Mouse (Mus musculus): ENCODE data around the gene Tedc2. TPM values are rescaled to one million over a fixed set of nuclear protein-coding genes. Genes with fewer than 3 reads are reported as not detected.

Tedc2 gene
- total and polyA plus RNA-seq, 3 experiments = 22.6 to 24.6 TPM; not detected in 1

DNA sequence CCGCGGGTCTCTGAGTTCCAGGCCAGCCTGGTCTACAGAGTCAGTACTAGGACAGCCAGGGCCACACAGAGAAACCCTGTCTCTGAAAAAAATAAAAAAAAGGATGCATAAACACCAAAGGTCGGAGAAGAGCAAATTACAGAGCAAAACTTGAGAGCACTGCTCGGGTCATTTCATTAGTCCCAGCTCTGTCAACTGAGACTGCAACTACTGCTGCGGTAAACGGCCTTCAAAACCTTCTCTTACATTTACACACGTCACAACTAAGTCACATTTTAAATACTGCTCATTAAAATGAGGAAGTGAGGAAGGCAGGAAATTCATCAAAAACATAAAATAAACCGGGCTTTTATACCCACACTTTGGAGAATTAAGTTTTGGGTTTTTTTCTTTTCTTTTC is 27.8 kb downstream of the Tedc2 start:
- peaks cover 0 to 9% of the 10 kb centered on the region in 2 experiments; a peak in 2 of 4 replicates for H3K4me1 ChIP-seq (ENCODE audit: control insufficient read depth in 1 of 2, insufficient read depth in 2 of 2, low read length in 2 of 2)
- peaks cover 3 to 7% of the 10 kb centered on the region in 2 experiments; a peak in 3 of 4 replicates for H3K36me3 ChIP-seq (ENCODE audit: control insufficient read depth in 1 of 2, insufficient read depth in 2 of 2, low read length in 2 of 2)
- H3K79me2 ChIP-seq (ENCODE audit: control insufficient read depth, insufficient read depth, low read length, poor library complexity) = peaks cover 14% of the 10 kb centered on the region
- H3K27me3 ChIP-seq (ENCODE audit: control insufficient read depth in 1 of 2, insufficient read depth in 2 of 2, low read length in 2 of 2) = no peaks in the 10 kb centered on the region
- H3K4me3 ChIP-seq (ENCODE audit: control insufficient read depth in 1 of 2, insufficient read depth in 1 of 2, low read depth in 2 of 2, low read length in 2 of 2) = no peak overlapping the region
- no peak for DNase-seq (ENCODE audit: low read depth, low spot score)
- TF ChIP-seq EP300 (IDR thresholded peaks at IDR 0.05; ENCODE audit: low read depth in 1 of 2, low read length in 2 of 2) (no peak), MAZ (IDR thresholded peaks at IDR 0.05; ENCODE audit: low read depth, low read length) (no peak), NELFE (IDR thresholded peaks at IDR 0.05; ENCODE audit: low read depth, low read length) (no peak), POLR2AphosphoS5 (IDR thresholded peaks at IDR 0.05; ENCODE audit: borderline replicate concordance, low read depth, low read length) (no peak), GABPA (IDR thresholded peaks at IDR 0.05; ENCODE audit: low read depth, low read length) (no peak), TAL1 (IDR thresholded peaks at IDR 0.05; ENCODE audit: low read length) (no peak), ZKSCAN1 (IDR thresholded peaks at IDR 0.05; ENCODE audit: low read depth, low read length) (no peak), USF2 (IDR thresholded peaks at IDR 0.05; ENCODE audit: borderline replicate concordance in 1 of 2, insufficient read depth in 1 of 2, low read depth in 1 of 2, low read length in 2 of 2) (no peak), MAFK (IDR thresholded peaks at IDR 0.05; ENCODE audit: borderline replicate concordance, low read depth, low read length) (no peak)
- no peak overlapping the region for H3K9ac ChIP-seq (ENCODE audit: control insufficient read depth, low read depth, low read length, poor library complexity, severe bottlenecking)
- H3K9me3 ChIP-seq (replicated peaks; ENCODE audit: insufficient read depth, low read length) = no peaks in the 10 kb centered on the region
- H3K27ac ChIP-seq (ENCODE audit: control insufficient read depth, low read depth, low read length) = no peak overlapping the region

GRCm38 (mm10) chr17:24191481-24191880 is 29.2 kb downstream of the Tedc2 start:
- no peaks in the 10 kb centered on the region for H3K9me3 ChIP-seq (replicated peaks; ENCODE audit: insufficient read depth, low read length)
- no peak overlapping the region for H3K9ac ChIP-seq (ENCODE audit: control insufficient read depth, low read depth, low read length, poor library complexity, severe bottlenecking)
- TF ChIP-seq ETS1 (IDR thresholded peaks at IDR 0.05; ENCODE audit: low read depth, low read length) = no peak
- TF ChIP-seq MEF2A (IDR thresholded peaks at IDR 0.05; ENCODE audit: extremely low read depth, insufficient replicate concordance, low read depth, low read length, poor library complexity, severe bottlenecking) = no peak
- no peak for TF ChIP-seq ELF1 (IDR thresholded peaks at IDR 0.05; ENCODE audit: low read depth, low read length)
- TF ChIP-seq KAT2A (conservative IDR thresholded peaks at IDR 0.05; ENCODE audit: low read depth, low read length) = no peak
- no peak for TF ChIP-seq MAX (IDR thresholded peaks at IDR 0.05; ENCODE audit: low read length)
- no peak for TF ChIP-seq MYC (IDR thresholded peaks at IDR 0.05; ENCODE audit: low read depth, low read length)
- TF ChIP-seq USF2 (IDR thresholded peaks at IDR 0.05; ENCODE audit: borderline replicate concordance in 1 of 2, insufficient read depth in 1 of 2, low read depth in 1 of 2, low read length in 2 of 2) = no peak
- TF ChIP-seq BHLHE40 (IDR thresholded peaks at IDR 0.05; ENCODE audit: borderline replicate concordance, low read depth, low read length) = no peak
- TF ChIP-seq TCF12 (IDR thresholded peaks at IDR 0.05; ENCODE audit: low read depth, low read length) = no peak
- TF ChIP-seq TAL1 (IDR thresholded peaks at IDR 0.05; ENCODE audit: low read length) = no peak
- no peak for TF ChIP-seq POLR2AphosphoS5 (IDR thresholded peaks at IDR 0.05; ENCODE audit: borderline replicate concordance, low read depth, low read length)
- no peak for TF ChIP-seq ZC3H11A (IDR thresholded peaks at IDR 0.05; ENCODE audit: low read depth, low read length)
- H3K27me3 ChIP-seq (ENCODE audit: control insufficient read depth in 1 of 2, insufficient read depth in 2 of 2, low read length in 2 of 2) = no peaks in the 10 kb centered on the region
- H3K79me2 ChIP-seq (ENCODE audit: control insufficient read depth, insufficient read depth, low read length, poor library complexity) = peaks cover 6% of the 10 kb centered on the region
- H3K36me3 ChIP-seq (ENCODE audit: control insufficient read depth in 1 of 2, insufficient read depth in 2 of 2, low read length in 2 of 2) = peaks cover 0 to 7% of the 10 kb centered on the region in 2 experiments; a peak in 1 of 4 replicates
- DNase-seq (ENCODE audit: low read depth, low spot score) = no peak
- no peaks in the 10 kb centered on the region; a peak in 1 of 4 replicates for H3K4me1 ChIP-seq (ENCODE audit: control insufficient read depth in 1 of 2, insufficient read depth in 2 of 2, low read length in 2 of 2)
- no peak overlapping the region for H3K4me3 ChIP-seq (ENCODE audit: control insufficient read depth in 1 of 2, insufficient read depth in 1 of 2, low read depth in 2 of 2, low read length in 2 of 2)
- H3K27ac ChIP-seq (ENCODE audit: control insufficient read depth, low read depth, low read length) = no peak overlapping the region

Data from MEL (cell line).